Mouse (Mus musculus): ENCODE results near the gene Lysmd1. TPM values are rescaled to one million over a fixed set of nuclear protein-coding genes. Genes with fewer than 3 reads are reported as not detected.
A peak's percentile ranks its signal among the peaks of the same experiment; 100 is the strongest.
"Not testable (repeated sequence)": the region's sequence is repeated elsewhere in the genome, so short reads cannot be mapped to it uniquely, and the experiment has no call there.

Gene Lysmd1
- total and polyA plus RNA-seq, 2 experiments from 2014 or later = 35.3 to 51.9 TPM

- not testable (repeated sequence) for H3K4me2 ChIP-seq (ENCODE audit: low read depth, low read length, poor library complexity, severe bottlenecking); DNase-seq (ENCODE audit: low spot score); H3K9ac ChIP-seq (replicated peaks; ENCODE audit: low read length, poor library complexity, severe bottlenecking); H3K9me3 ChIP-seq (ENCODE audit: low read length); H3K4me1 ChIP-seq (ENCODE audit: insufficient read depth, low read length); H3K27ac ChIP-seq (ENCODE audit: low read depth, low read length); H3K27me3 ChIP-seq (ENCODE audit: insufficient read depth, low read length); ATAC-seq (ENCODE audit: low FRiP score); H3K4me3 ChIP-seq (ENCODE audit: low read depth, low read length)
- peaks cover 13% of the 10 kb centered on the region for H3K36me3 ChIP-seq (ENCODE audit: insufficient read depth, low read length)
- 88% methylated on average over 2 of the region's 2 CpGs for WGBS
- TF ChIP-seq CTCF (IDR thresholded peaks at IDR 0.05) = peak; percentile 40
These were observed 1.5 kb upstream of the Lysmd1 start for GRCm38 (mm10) chr3:95132389-95132788.

GRCm38 (mm10) chr3:95133176-95133575, 712 bp upstream of the Lysmd1 start:
- no peak for TF ChIP-seq CTCF (IDR thresholded peaks at IDR 0.05)
- Histone ChIP-seq H3K4me1 (ENCODE audit: insufficient read depth, low read length) (peaks cover 6% of the 10 kb centered on the region; the same call in 1 of the 2 replicates), H3K27me3 (ENCODE audit: insufficient read depth, low read length) (no peaks in the 10 kb centered on the region), H3K4me3 (ENCODE audit: low read depth, low read length) (peak overlapping the region; percentile 53), H3K4me2 (ENCODE audit: low read depth, low read length, poor library complexity, severe bottlenecking) (peak overlapping the region; percentile 83), H3K9ac (replicated peaks; ENCODE audit: low read length, poor library complexity, severe bottlenecking) (peak overlapping the region; percentile 74), H3K27ac (ENCODE audit: low read depth, low read length) (peak overlapping the region; percentile 60), H3K9me3 (ENCODE audit: low read length) (no peaks in the 10 kb centered on the region), H3K36me3 (ENCODE audit: insufficient read depth, low read length) (peaks cover 13% of the 10 kb centered on the region)
- 61% methylated on average over 11 of the region's 11 CpGs for WGBS
- no peak for ATAC-seq (ENCODE audit: low FRiP score)
- DNase-seq (ENCODE audit: low spot score) = no peak

GRCm38 (mm10) chr3:95134133-95134532, 245 bp downstream of the Lysmd1 start:
- not testable (repeated sequence) for H3K9me3 ChIP-seq (ENCODE audit: low read length); DNase-seq (ENCODE audit: low spot score); H3K36me3 ChIP-seq (ENCODE audit: insufficient read depth, low read length); H3K4me1 ChIP-seq (ENCODE audit: insufficient read depth, low read length); H3K27me3 ChIP-seq (ENCODE audit: insufficient read depth, low read length); H3K9ac ChIP-seq (replicated peaks; ENCODE audit: low read length, poor library complexity, severe bottlenecking); H3K27ac ChIP-seq (ENCODE audit: low read depth, low read length); H3K4me2 ChIP-seq (ENCODE audit: low read depth, low read length, poor library complexity, severe bottlenecking)
- no CpG with 5 or more reads among the region's 12 CpGs for WGBS
- H3K4me3 ChIP-seq (ENCODE audit: low read depth, low read length) = peak overlapping the region; percentile 53; the same call in 1 of the 2 replicates
- peak; percentile 55 for ATAC-seq (ENCODE audit: low FRiP score)

- peak; percentile 22 for DNase-seq (ENCODE audit: low spot score)
- Histone ChIP-seq H3K9me3 (ENCODE audit: low read length) (no peaks in the 10 kb centered on the region), H3K27ac (ENCODE audit: low read depth, low read length) (no peak overlapping the region), H3K4me3 (ENCODE audit: low read depth, low read length) (peak overlapping the region; percentile 34), H3K36me3 (ENCODE audit: insufficient read depth, low read length) (peaks cover 4% of the 10 kb centered on the region), H3K27me3 (ENCODE audit: insufficient read depth, low read length) (no peaks in the 10 kb centered on the region), H3K9ac (replicated peaks; ENCODE audit: low read length, poor library complexity, severe bottlenecking) (no peak overlapping the region; the same call in 1 of the 2 replicates), H3K4me1 (ENCODE audit: insufficient read depth, low read length) (peaks cover 6% of the 10 kb centered on the region; the same call in 1 of the 2 replicates), H3K4me2 (ENCODE audit: low read depth, low read length, poor library complexity, severe bottlenecking) (peak overlapping the region; percentile 64)
- no peak for ATAC-seq (ENCODE audit: low FRiP score)
- no peak for TF ChIP-seq CTCF (IDR thresholded peaks at IDR 0.05)
- 42% methylated on average over 6 of the region's 6 CpGs for WGBS
These were observed 1.1 kb downstream of the Lysmd1 start for GRCm38 (mm10) chr3:95135023-95135422.

- H3K9me3 ChIP-seq (ENCODE audit: low read length) = no peaks in the 10 kb centered on the region
- no peak overlapping the region for H3K27ac ChIP-seq (ENCODE audit: low read depth, low read length)
- ATAC-seq (ENCODE audit: low FRiP score) = no peak
- peak overlapping the region; percentile 64 for H3K4me2 ChIP-seq (ENCODE audit: low read depth, low read length, poor library complexity, severe bottlenecking)
- H3K4me3 ChIP-seq (ENCODE audit: low read depth, low read length) = peak overlapping the region; percentile 34; the same call in 1 of the 2 replicates
- 87% methylated on average over 7 of the region's 7 CpGs for WGBS
- no peaks in the 10 kb centered on the region for H3K27me3 ChIP-seq (ENCODE audit: insufficient read depth, low read length)
- no peak for DNase-seq (ENCODE audit: low spot score)
- H3K4me1 ChIP-seq (ENCODE audit: insufficient read depth, low read length) = peaks cover 6% of the 10 kb centered on the region; the same call in 1 of the 2 replicates
- H3K9ac ChIP-seq (replicated peaks; ENCODE audit: low read length, poor library complexity, severe bottlenecking) = no peak overlapping the region
- no peak for TF ChIP-seq CTCF (IDR thresholded peaks at IDR 0.05)
- H3K36me3 ChIP-seq (ENCODE audit: insufficient read depth, low read length) = peaks cover 8% of the 10 kb centered on the region
These were observed 1.7 kb downstream of the Lysmd1 start for GRCm38 (mm10) chr3:95135433-95136052.

- no peak for TF ChIP-seq CTCF (IDR thresholded peaks at IDR 0.05)
- Histone ChIP-seq H3K9ac (replicated peaks; ENCODE audit: low read length, poor library complexity, severe bottlenecking) (no peak overlapping the region), H3K27me3 (ENCODE audit: insufficient read depth, low read length) (no peaks in the 10 kb centered on the region), H3K9me3 (ENCODE audit: low read length) (no peaks in the 10 kb centered on the region), H3K4me1 (ENCODE audit: insufficient read depth, low read length) (peaks cover 6% of the 10 kb centered on the region; the same call in 1 of the 2 replicates), H3K4me2 (ENCODE audit: low read depth, low read length, poor library complexity, severe bottlenecking) (no peak overlapping the region), H3K4me3 (ENCODE audit: low read depth, low read length) (no peak overlapping the region), H3K27ac (ENCODE audit: low read depth, low read length) (no peak overlapping the region), H3K36me3 (ENCODE audit: insufficient read depth, low read length) (peaks cover 9% of the 10 kb centered on the region)
- WGBS = 90% methylated on average over 3 of the region's 3 CpGs
- no peak for DNase-seq (ENCODE audit: low spot score)
- no peak for ATAC-seq (ENCODE audit: low FRiP score)
These were observed 2.4 kb downstream of the Lysmd1 start for GRCm38 (mm10) chr3:95136336-95136735.

Measured in midbrain, postnatal 0 days (tissue).